Mouse (Mus musculus) hindbrain, postnatal 0 days (tissue): ENCODE data around the gene Cand2. TPM values are rescaled to one million over a fixed set of nuclear protein-coding genes. Genes with fewer than 3 reads are reported as not detected.

Experiments
- ATAC-seq: fragments of 200-750 bp; cut with Nextera tagmentation; 2 replicates; pipeline ENCODE4 v1.8.0; 2017; ENCODE audit warnings: mild to moderate bottlenecking, moderate TSS enrichment, moderate library complexity
- DNase-seq: peaks from one replicate; pipeline ENCODE4 v3.0.0-alpha.2; 2015; ENCODE audit warnings: low spot score
- H3K27ac ChIP-seq: fragments of 300-500 bp; sonication (generic); 2 replicates; pipeline ENCODE4 v1.5.1; 2014; ENCODE audit warnings: mild to moderate bottlenecking
- H3K27me3 ChIP-seq: fragments of 300-500 bp; sonication (generic); 2 replicates; pipeline ENCODE4 v1.6.1; 2014; ENCODE audit warnings: low read length, mixed read lengths; ENCODE audit not compliant: insufficient read depth
- H3K36me3 ChIP-seq: fragments of 300-500 bp; sonication (generic); 2 replicates; pipeline ENCODE4 v1.6.1; 2014; ENCODE audit warnings: low read length, mixed read lengths; ENCODE audit not compliant: insufficient read depth
- H3K4me1 ChIP-seq: fragments of 300-500 bp; sonication (generic); 2 replicates; pipeline ENCODE4 v1.6.1; 2014; ENCODE audit warnings: antibody characterized with exemption, low read length, mixed read lengths; ENCODE audit not compliant: insufficient read depth
- H3K4me2 ChIP-seq: fragments of 300-500 bp; sonication (generic); 2 replicates; pipeline ENCODE4 v1.6.1; 2014; ENCODE audit warnings: low read depth, mild to moderate bottlenecking, low read length, moderate library complexity, mixed read lengths
- H3K4me3 ChIP-seq: fragments of 300-500 bp; sonication (generic); 2 replicates; pipeline ENCODE4 v1.5.1; 2014; ENCODE audit warnings: low read length
- H3K9ac ChIP-seq: fragments of 300-500 bp; sonication (generic); replicated peaks from 2 replicates; pipeline ENCODE4 v1.6.1; 2014; ENCODE audit warnings: mild to moderate bottlenecking, low read length, moderate library complexity, mixed read lengths
- H3K9me3 ChIP-seq: fragments of 300-500 bp; sonication (generic); 2 replicates; pipeline ENCODE4 v1.6.1; 2016; ENCODE audit warnings: low read length, mixed read lengths
- CTCF ChIP-seq: IDR thresholded peaks from 2 replicates; pipeline ENCODE4 v1.5.1; 2016; ENCODE audit warnings: antibody characterized with exemption, control low read depth, low read depth
- WGBS: fragments of 180-500 bp; shearing (Covaris S2); extraction: QIAGEN DNeasy Blood & Tissue Kit; methylation state at CpG from one replicate; pipeline ENCODE4 v1.1.7; 2014; 5-methylcytosine and 5-hydroxymethylcytosine counted together
- microRNA-seq, 2 experiments: library from miRNA; unstranded; fragments of <30 nt; microRNA quantifications; one replicate each; pipeline ENCODE4; 2016
- polyA plus RNA-seq: library from polyadenylated mRNA; unstranded; fragments of >200 nt; fragmentation: Nextera tagmentation; extraction: Ambion mirVana; gene quantifications from 2 replicates; pipeline ENCODE4 v1.2.1, GENCODE M21; 2015
- total RNA-seq: library from RNA; depleted of rRNA; stranded (reverse); fragments of >200 nt; gene quantifications from 2 replicates; pipeline ENCODE4 v1.2.3, GENCODE M21; 2014; rRNA removed

The Cand2 gene
- total and polyA plus RNA-seq, 2 experiments from 2014 or later = 4.5 to 12.5 TPM

GRCm38 (mm10) chr6:115853985-115854384 is 79.6 kb downstream of the Cand2 start:
- Histone ChIP-seq H3K36me3 (no peaks in the 10 kb centered on the region), H3K9ac (peak overlapping the region; percentile 46), H3K4me3 (peak overlapping the region; percentile 66), H3K4me1 (0 out of 2 replicates have a peak, but pooled peaks cover 8% of the 10 kb centered on the region), H3K27ac (peak overlapping the region; percentile 86), H3K9me3 (no peaks in the 10 kb centered on the region), H3K27me3 (no peaks in the 10 kb centered on the region), H3K4me2 (peak overlapping the region; percentile 82)
- ATAC-seq = no peak
- TF ChIP-seq CTCF = no peak
- no peak for DNase-seq
- 37% methylated on average over 7 of the region's 7 CpGs for WGBS

GRCm38 (mm10) chr6:115854432-115854831 is 80.1 kb downstream of the Cand2 start:
- Histone ChIP-seq H3K27me3 (no peaks in the 10 kb centered on the region), H3K27ac (no peak overlapping the region), H3K9ac (no peak overlapping the region), H3K9me3 (no peaks in the 10 kb centered on the region), H3K36me3 (no peaks in the 10 kb centered on the region), H3K4me2 (peak overlapping the region; percentile 82; the same call in 1 of the 2 replicates), H3K4me3 (no peak overlapping the region), H3K4me1 (0 out of 2 replicates have a peak, but pooled peaks cover 8% of the 10 kb centered on the region)
- ATAC-seq (no peak), DNase-seq (no peak)
- 75% methylated on average over 2 of the region's 2 CpGs for WGBS
- TF ChIP-seq CTCF = peak; percentile 53

Small RNA genes lying within 50 kb of the gene (microRNA-seq; reads per million reads assigned to microRNA genes)
- 0.35 to 0.36 reads per million in 2 experiments for gene Mir7660

Other genes starting within 250 kb of the Cand2 start
- gene Tsen2, start 229.9 kb upstream of the Cand2 start, total RNA-seq = 18.3 and 19.2 TPM in 2 replicates
- 22.7 and 25.9 TPM in 2 replicates for gene Tsen2, start 229.9 kb upstream of the Cand2 start, polyA plus RNA-seq
- gene Mkrn2os, start 182.0 kb upstream of the Cand2 start, total RNA-seq = not detected in 2 replicates
- 0.32 and 0.39 TPM in 2 replicates for gene Mkrn2os, start 182.0 kb upstream of the Cand2 start, polyA plus RNA-seq
- gene Mkrn2, start 172.6 kb upstream of the Cand2 start, total RNA-seq = 25.2 and 29.4 TPM in 2 replicates
- 37.4 and 40.6 TPM in 2 replicates for gene Mkrn2, start 172.6 kb upstream of the Cand2 start, polyA plus RNA-seq
- gene Raf1, start 97.9 kb upstream of the Cand2 start, total RNA-seq = 204 and 218 TPM in 2 replicates
- 86.1 and 90.5 TPM in 2 replicates for gene Raf1, start 97.9 kb upstream of the Cand2 start, polyA plus RNA-seq
- gene Tmem40, start 12.1 kb upstream of the Cand2 start, total RNA-seq = 0.68 and 2.5 TPM in 2 replicates
- gene Tmem40, start 12.1 kb upstream of the Cand2 start, polyA plus RNA-seq = 2.5 and 2.9 TPM in 2 replicates
- 790 and 802 TPM in 2 replicates for gene Rpl32, start 34.2 kb downstream of the Cand2 start, total RNA-seq
- gene Rpl32, start 34.2 kb downstream of the Cand2 start, polyA plus RNA-seq = 1,119 and 1,169 TPM in 2 replicates
- 1.8 and 2.4 TPM in 2 replicates for gene Efcab12, start 63.9 kb downstream of the Cand2 start, total RNA-seq
- gene Efcab12, start 63.9 kb downstream of the Cand2 start, polyA plus RNA-seq = 1.6 and 2.0 TPM in 2 replicates
- gene Mbd4, start 78.8 kb downstream of the Cand2 start, total RNA-seq = 2.9 and 3.8 TPM in 2 replicates
- 5.6 and 6.5 TPM in 2 replicates for gene Mbd4, start 78.8 kb downstream of the Cand2 start, polyA plus RNA-seq
- 29.3 and 29.4 TPM in 2 replicates for gene Ift122, start 78.9 kb downstream of the Cand2 start, total RNA-seq
- 19.2 and 19.7 TPM in 2 replicates for gene Ift122, start 78.9 kb downstream of the Cand2 start, polyA plus RNA-seq
- gene Rho, start 157.2 kb downstream of the Cand2 start, total RNA-seq = 0.37 and 1.1 TPM in 2 replicates
- 0.08 and 0.09 TPM in 2 replicates for gene Rho, start 157.2 kb downstream of the Cand2 start, polyA plus RNA-seq
- gene H1foo, start 170.4 kb downstream of the Cand2 start, total RNA-seq = 1.0 TPM in 1 of 2 replicates, not detected in the other
- not detected in 2 replicates for gene H1foo, start 170.4 kb downstream of the Cand2 start, polyA plus RNA-seq
- gene Plxnd1, start 220.5 kb downstream of the Cand2 start, total RNA-seq = 31.2 and 36.1 TPM in 2 replicates
- 6.1 and 8.2 TPM in 2 replicates for gene Plxnd1, start 220.5 kb downstream of the Cand2 start, polyA plus RNA-seq